In genomic region chr12:12765490-12766058, GRCm38 (mm10) we compare ENCODE assay signal across 13 mouse cellular contexts.
DNase-seq lines count a peak whose midpoint lies in the region; ATAC-seq and TF ChIP-seq lines count a peak whose summit lies in the region.
"Had no signal": no experiment of that assay in that cellular context is flagged by ENCODE, and none has a peak within 500 bp of the region (broad histone marks: within the 10 kb centered on the region; RNA-seq: fewer than 3 reads in every experiment).

No protein-coding gene starts in this region.

- no peaks in the 10 kb centered on the region for H3K9me3 ChIP-seq in limb, embryonic 11.5 days (ENCODE audit: control insufficient read depth, low read length)
- no peaks in the 10 kb centered on the region for H3K9me3 ChIP-seq in limb, embryonic 10.5 days (replicated peaks)
- H3K9me3 ChIP-seq in hindbrain, embryonic 13.5 days = no peaks in the 10 kb centered on the region
- H3K9me3 ChIP-seq in midbrain, embryonic 12.5 days = 0 out of 2 replicates have a peak, but pooled peaks cover 3% of the 10 kb centered on the region
- H3K9me3 ChIP-seq: limb, embryonic 15.5 days had no signal

- no peaks in the 10 kb centered on the region for H3K36me3 ChIP-seq in limb, embryonic 11.5 days (ENCODE audit: control insufficient read depth, insufficient read depth, low read length)
- H3K36me3 ChIP-seq in limb, embryonic 10.5 days = no peaks in the 10 kb centered on the region
- H3K36me3 ChIP-seq in hindbrain, embryonic 13.5 days = no peaks in the 10 kb centered on the region
- H3K36me3 ChIP-seq in midbrain, embryonic 12.5 days = no peaks in the 10 kb centered on the region
- H3K36me3 ChIP-seq in heart, adult 2 months (ENCODE audit: control insufficient read depth, insufficient read depth, low read length) = no peaks in the 10 kb centered on the region
- H3K36me3 ChIP-seq: heart, embryonic 12.5 days; limb, embryonic 15.5 days had no signal

- intact Hi-C loops in gastrocnemius, postnatal 14 days (cut with DNase I; ENCODE audit: low total_unique reads) = no loop called here
- intact Hi-C loops in heart, adult 2 months (cut with DNase I) = no loop called here

- H3K27ac ChIP-seq in limb, embryonic 11.5 days (replicated peaks; ENCODE audit: low read depth, low read length) = no peak overlapping the region
- no peak overlapping the region for H3K27ac ChIP-seq in limb, embryonic 10.5 days
- H3K27ac ChIP-seq in hindbrain, embryonic 13.5 days = peak overlapping the region; percentile 76; the same call in 1 of the 2 replicates
- peak overlapping the region; percentile 30; the same call in 1 of the 2 replicates for H3K27ac ChIP-seq in midbrain, embryonic 12.5 days (replicated peaks)
- H3K27ac ChIP-seq in heart, adult 2 months = no peak overlapping the region
- H3K27ac ChIP-seq: limb, embryonic 15.5 days had no signal

- H3K4me1 ChIP-seq in limb, embryonic 11.5 days (ENCODE audit: control insufficient read depth, insufficient read depth, low read length) = 0 out of 2 replicates have a peak, but pooled peaks cover 3% of the 10 kb centered on the region
- peaks cover 27% of the 10 kb centered on the region for H3K4me1 ChIP-seq in limb, embryonic 10.5 days
- H3K4me1 ChIP-seq in hindbrain, embryonic 13.5 days (replicated peaks) = peaks cover 25% of the 10 kb centered on the region
- peaks cover 8% of the 10 kb centered on the region; the same call in 1 of the 2 replicates for H3K4me1 ChIP-seq in midbrain, embryonic 12.5 days
- H3K4me1 ChIP-seq in heart, adult 2 months (ENCODE audit: control insufficient read depth, insufficient read depth, low read length) = no peaks in the 10 kb centered on the region

- 0 out of 2 replicates have a peak, but pooled peaks have one; percentile 26 for ATAC-seq in limb, embryonic 11.5 days (ENCODE audit: insufficient number of reproducible peaks, low FRiP score, low TSS enrichment, low read depth)
- peak; percentile 65 for ATAC-seq in hindbrain, embryonic 13.5 days (ENCODE audit: low FRiP score)
- peak; percentile 57; the same call in 1 of the 2 replicates for ATAC-seq in midbrain, embryonic 12.5 days (ENCODE audit: low FRiP score, low read depth)
- ATAC-seq: CD4-positive, CD25-positive, alpha-beta regulatory T cell, adult 4 months had no signal

- no peak for DNase-seq in limb, embryonic 11.5 days (ENCODE audit: low spot score)
- DNase-seq in limb, embryonic 10.5 days (ENCODE audit: low spot score) = no peak
- DNase-seq in lung, postnatal 36 days = no peak
- DNase-seq in gastrocnemius, postnatal 14 days = no peak
- no peak for DNase-seq in heart, adult 2 months
- DNase-seq: adrenal gland, adult 8-10 months; lung, embryonic 14.5 days; thymus, adult 2 months had no signal

- H3K27me3 ChIP-seq in limb, embryonic 11.5 days (ENCODE audit: control insufficient read depth, insufficient read depth, low read length) = no peaks in the 10 kb centered on the region
- no peaks in the 10 kb centered on the region for H3K27me3 ChIP-seq in limb, embryonic 10.5 days (ENCODE audit: low read depth, poor library complexity, severe bottlenecking)
- no peaks in the 10 kb centered on the region for H3K27me3 ChIP-seq in hindbrain, embryonic 13.5 days
- H3K27me3 ChIP-seq in midbrain, embryonic 12.5 days = no peaks in the 10 kb centered on the region
- H3K27me3 ChIP-seq in heart, adult 2 months (ENCODE audit: control insufficient read depth, insufficient read depth, low read length) = no peaks in the 10 kb centered on the region
- H3K27me3 ChIP-seq: heart, embryonic 12.5 days; limb, embryonic 15.5 days had no signal

- no peak for TF ChIP-seq EP300 in heart, adult 2 months (IDR thresholded peaks at IDR 0.05; ENCODE audit: insufficient read depth, low read depth, low read length)

- H3K4me2 ChIP-seq in limb, embryonic 11.5 days (ENCODE audit: low read depth, severe bottlenecking) = no peak overlapping the region
- no peak overlapping the region for H3K4me2 ChIP-seq in hindbrain, embryonic 13.5 days
- H3K4me2 ChIP-seq in midbrain, embryonic 12.5 days (replicated peaks) = no peak overlapping the region
- H3K4me2 ChIP-seq: heart, embryonic 12.5 days; limb, embryonic 15.5 days; lung, embryonic 14.5 days had no signal

- TF ChIP-seq CTCF in heart, adult 2 months (IDR thresholded peaks at IDR 0.05) = no peak

- no peaks in the 10 kb centered on the region for H3K79me2 ChIP-seq in heart, adult 2 months (replicated peaks; ENCODE audit: control insufficient read depth, insufficient read depth, low read length)

- no peak overlapping the region for H3K9ac ChIP-seq in limb, embryonic 11.5 days (ENCODE audit: low read length)
- no peak overlapping the region for H3K9ac ChIP-seq in hindbrain, embryonic 13.5 days
- no peak overlapping the region; the same call in 1 of the 2 replicates for H3K9ac ChIP-seq in midbrain, embryonic 12.5 days (replicated peaks)
- no peak overlapping the region for H3K9ac ChIP-seq in heart, adult 2 months (ENCODE audit: low read depth, low read length)
- H3K9ac ChIP-seq: heart, embryonic 12.5 days; limb, embryonic 15.5 days; lung, embryonic 14.5 days had no signal

- H3K4me3 ChIP-seq in limb, embryonic 11.5 days (ENCODE audit: low read depth, low read length) = no peak overlapping the region
- no peak overlapping the region for H3K4me3 ChIP-seq in limb, embryonic 10.5 days
- H3K4me3 ChIP-seq in hindbrain, embryonic 13.5 days = no peak overlapping the region
- H3K4me3 ChIP-seq in midbrain, embryonic 12.5 days = no peak overlapping the region
- no peak overlapping the region for H3K4me3 ChIP-seq in heart, adult 2 months
- H3K4me3 ChIP-seq: heart, embryonic 12.5 days; limb, embryonic 15.5 days had no signal

- TF ChIP-seq POLR2A in heart, adult 2 months (IDR thresholded peaks at IDR 0.05; ENCODE audit: insufficient read depth, low read depth, low read length) = no peak

- 57% methylated on average over 7 of the region's 7 CpGs for WGBS in limb, embryonic 11.5 days
- WGBS in limb, embryonic 10.5 days = 62% methylated on average over 7 of the region's 7 CpGs
- 46% methylated on average over 7 of the region's 7 CpGs for WGBS in hindbrain, embryonic 13.5 days
- 62% methylated on average over 7 of the region's 7 CpGs for WGBS in midbrain, embryonic 12.5 days
- WGBS in heart, adult 2 months = 54% methylated on average over 7 of the region's 7 CpGs

Comparison
In these comparisons a context has a peak if more than half of its experiments do, and no peak if none do; other contexts are left out.
1. H3K27ac ChIP-seq: peak in hindbrain, embryonic 13.5 days (single experiment) and midbrain, embryonic 12.5 days (single experiment); none in limb, embryonic 11.5 days (single experiment), limb, embryonic 10.5 days (single experiment) and heart, adult 2 months (single experiment).
2. Peak in every context shown above with its lines, with median percentiles within 50 percentile points of each other: ATAC-seq.